Mouse (Mus musculus): ENCODE data around the gene Mroh8. TPM values are rescaled to one million over a fixed set of nuclear protein-coding genes. Genes with fewer than 3 reads are reported as not detected.
"Not testable (repeated sequence)": the region's sequence is repeated elsewhere in the genome, so short reads cannot be mapped to it uniquely, and the experiment has no call there.

Gene Mroh8
- total RNA-seq, 2 experiments from 2014 or later = 0.75 to 1.0 TPM

- DNase-seq = no peak
These were observed 92.1 kb downstream of the Mroh8 start for GRCm38 (mm10) chr2:157187223-157187622.

GRCm38 (mm10) chr2:157186504-157186903, 92.8 kb downstream of the Mroh8 start:
- no peak for DNase-seq

- no peak for DNase-seq
These were observed 94.2 kb downstream of the Mroh8 start for GRCm38 (mm10) chr2:157185022-157185660.

GRCm38 (mm10) chr2:157178167-157178566, 101.2 kb downstream of the Mroh8 start:
- DNase-seq = no peak

GRCm38 (mm10) chr2:157176248-157176647, 103.1 kb downstream of the Mroh8 start:
- DNase-seq = no peak

- DNase-seq = no peak
These were observed 104.9 kb downstream of the Mroh8 start for GRCm38 (mm10) chr2:157174416-157174815.

GRCm38 (mm10) chr2:157173555-157173954, 105.8 kb downstream of the Mroh8 start:
- no peak for DNase-seq

GRCm38 (mm10) chr2:157172984-157173383, 106.4 kb downstream of the Mroh8 start:
- no peak for DNase-seq

- DNase-seq = no peak
These were observed 108.7 kb downstream of the Mroh8 start for GRCm38 (mm10) chr2:157170626-157171025.

- DNase-seq = peak in 1 of 2 experiments; percentile 9
These were observed 109.2 kb downstream of the Mroh8 start for GRCm38 (mm10) chr2:157170166-157170565.

GRCm38 (mm10) chr2:157166371-157167080, 112.8 kb downstream of the Mroh8 start:
- DNase-seq = peak in 1 of 2 experiments; percentile 8

GRCm38 (mm10) chr2:157165312-157166224, 113.8 kb downstream of the Mroh8 start:
- DNase-seq = not testable (repeated sequence)

GRCm38 (mm10) chr2:157164101-157164500, 115.2 kb downstream of the Mroh8 start:
- DNase-seq = no peak

Other genes starting within 250 kb of the Mroh8 start
- gene Soga1, start 200.3 kb downstream of the Mroh8 start, total RNA-seq (2021) = 10 to 100 TPM; 37.4 to 37.6 TPM
- not detected for gene Tldc2, start 192.5 kb downstream of the Mroh8 start, total RNA-seq (2021)
- gene Samhd1, start 144.3 kb downstream of the Mroh8 start, total RNA-seq (2021) = 10 to 100 TPM; 15.8 to 16.0 TPM
- gene Rbl1, start 75.0 kb downstream of the Mroh8 start, total RNA-seq (2021) = 1 to 10 TPM; 1.7 to 1.8 TPM
- 100 to 1,000 TPM; 131 to 136 TPM for gene Rpn2, start 532 bp downstream of the Mroh8 start, total RNA-seq (2021)
- gene Ghrh, start 68.0 kb upstream of the Mroh8 start, total RNA-seq (2021) = not detected
- 10 to 100 TPM; 53.6 to 60.9 TPM for gene Manbal, start 88.0 kb upstream of the Mroh8 start, total RNA-seq (2021)
- 100 to 1,000 TPM; 154 to 160 TPM for gene Src, start 138.9 kb upstream of the Mroh8 start, total RNA-seq (2021)